Mouse (Mus musculus): ENCODE data around the gene Prdm16.

The Prdm16 gene

GRCm38 (mm10) chr4:154636721-154637311 lies at the start of gene Prdm16:
Gene Prdm16, minus strand, starts transcription at chr4:154636873.
- DNase-seq (ENCODE audit: low read depth), result no peak

GRCm38 (mm10) chr4:154683068-154683752 lies 46.5 kb upstream of the Prdm16 start:
- no peak for DNase-seq (ENCODE audit: low read depth)

GRCm38 (mm10) chr4:154682311-154682710 lies 45.6 kb upstream of the Prdm16 start:
- DNase-seq (ENCODE audit: low read depth), result no peak

GRCm38 (mm10) chr4:154675441-154676000 lies 38.8 kb upstream of the Prdm16 start:
- DNase-seq (ENCODE audit: low read depth), result no peak

GRCm38 (mm10) chr4:154674966-154675365 lies 38.3 kb upstream of the Prdm16 start:
- no peak for DNase-seq (ENCODE audit: low read depth)

DNA sequence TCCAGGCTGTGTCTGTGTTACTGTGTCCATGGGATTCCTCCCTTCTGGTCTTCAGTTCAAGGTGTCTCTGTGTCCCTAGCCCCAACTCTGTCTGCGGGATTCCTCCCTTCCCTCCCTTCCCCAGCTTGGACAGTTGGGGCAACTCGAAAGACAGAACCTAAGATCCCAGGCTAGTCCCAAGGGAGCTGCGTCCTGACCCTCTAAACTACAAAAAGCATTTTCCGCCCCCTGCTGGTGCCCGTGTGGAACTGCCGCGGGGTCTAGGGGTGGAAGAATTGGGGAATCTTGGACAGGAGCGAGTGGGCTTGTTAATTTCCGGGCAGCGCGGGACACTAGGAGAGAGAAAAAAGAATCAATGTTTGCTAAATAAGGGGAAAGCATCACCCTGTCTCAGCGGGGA lies 37.9 kb upstream of the Prdm16 start:
- peak; percentile 20 for DNase-seq (ENCODE audit: low read depth)

DNA sequence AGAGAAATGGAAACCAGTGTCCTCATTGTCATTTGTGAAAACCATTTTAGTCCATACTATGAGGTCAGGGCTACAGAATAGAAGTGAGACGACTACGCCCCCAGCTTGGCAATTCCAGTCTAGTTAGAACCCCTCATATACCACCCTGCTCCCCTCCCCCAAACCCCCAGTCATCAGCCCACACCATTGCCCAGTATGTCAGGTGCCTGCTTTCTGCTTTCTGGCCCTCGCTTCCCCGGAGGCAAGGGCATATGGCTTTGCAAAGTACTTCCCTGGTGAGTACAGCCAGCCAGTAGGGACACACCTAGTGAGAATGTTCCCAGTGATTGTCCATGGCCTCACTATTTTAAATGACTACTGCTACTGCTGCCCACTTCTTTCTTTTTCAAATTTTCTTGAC lies 37.3 kb upstream of the Prdm16 start:
- no peak for DNase-seq (ENCODE audit: low read depth)

GRCm38 (mm10) chr4:154672027-154672426 lies 35.4 kb upstream of the Prdm16 start:
- no peak for DNase-seq (ENCODE audit: low read depth)

GRCm38 (mm10) chr4:154671232-154671912 lies 34.7 kb upstream of the Prdm16 start:
- DNase-seq (ENCODE audit: low read depth), result no peak

GRCm38 (mm10) chr4:154667767-154668166 lies 31.1 kb upstream of the Prdm16 start, which contains the start of gene Actrt2:
Gene Actrt2, minus strand, starts transcription at chr4:154667867.
- no peak for DNase-seq (ENCODE audit: low read depth)

GRCm38 (mm10) chr4:154662681-154663215 lies 26.1 kb upstream of the Prdm16 start:
- no peak for DNase-seq (ENCODE audit: low read depth)

- no peak for DNase-seq (ENCODE audit: low read depth)
Observed at GRCm38 (mm10) chr4:154661256-154661655, 24.6 kb upstream of the Prdm16 start.

- no peak for DNase-seq (ENCODE audit: low read depth)
Observed at GRCm38 (mm10) chr4:154660025-154660424, 23.4 kb upstream of the Prdm16 start.

DNA sequence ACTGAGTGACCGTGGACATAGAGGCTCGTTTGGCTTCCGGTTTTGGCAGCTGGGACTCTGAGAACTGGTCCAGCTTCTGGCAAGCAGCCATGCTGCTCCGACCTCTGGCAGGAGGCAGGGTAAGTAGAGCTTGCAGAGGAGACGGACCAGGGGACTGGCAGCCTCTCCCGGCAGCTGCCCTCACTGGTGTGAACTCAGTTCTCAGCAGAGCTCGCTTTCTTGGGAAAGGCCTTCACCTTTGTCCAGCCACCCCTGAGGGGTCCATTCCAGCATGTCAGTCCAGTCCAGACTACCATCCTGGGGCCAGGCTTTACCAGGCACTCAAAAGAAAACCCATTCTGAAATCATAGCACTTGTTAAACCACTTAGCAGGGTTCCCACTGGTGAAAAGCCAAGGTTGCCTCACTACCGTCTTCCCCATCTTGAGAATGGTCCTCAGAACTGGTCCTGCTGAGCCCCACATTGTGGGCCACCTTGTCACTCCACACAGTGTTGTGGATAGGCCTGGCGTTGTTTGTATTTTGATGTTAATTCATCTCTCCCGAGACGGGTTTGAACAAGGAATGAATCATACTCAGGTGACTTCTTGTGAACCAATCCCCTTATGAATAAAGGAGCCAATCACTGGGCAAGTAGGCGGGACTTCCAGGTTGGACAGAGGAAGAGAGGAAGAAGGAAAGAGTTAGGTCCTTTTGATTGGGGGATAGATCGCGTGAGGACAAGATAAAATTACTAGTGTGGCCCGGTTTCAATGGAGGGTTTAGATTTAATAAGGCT lies 18.6 kb upstream of the Prdm16 start:
- DNase-seq (ENCODE audit: low read depth), result no peak

- DNase-seq (ENCODE audit: low read depth), result no peak
Observed at GRCm38 (mm10) chr4:154652494-154652893, 15.8 kb upstream of the Prdm16 start.

GRCm38 (mm10) chr4:154649083-154649747 lies 12.5 kb upstream of the Prdm16 start:
- no peak for DNase-seq (ENCODE audit: low read depth)

- no peak for DNase-seq (ENCODE audit: low read depth)
Observed at GRCm38 (mm10) chr4:154642496-154642895, 5.8 kb upstream of the Prdm16 start.

DNA sequence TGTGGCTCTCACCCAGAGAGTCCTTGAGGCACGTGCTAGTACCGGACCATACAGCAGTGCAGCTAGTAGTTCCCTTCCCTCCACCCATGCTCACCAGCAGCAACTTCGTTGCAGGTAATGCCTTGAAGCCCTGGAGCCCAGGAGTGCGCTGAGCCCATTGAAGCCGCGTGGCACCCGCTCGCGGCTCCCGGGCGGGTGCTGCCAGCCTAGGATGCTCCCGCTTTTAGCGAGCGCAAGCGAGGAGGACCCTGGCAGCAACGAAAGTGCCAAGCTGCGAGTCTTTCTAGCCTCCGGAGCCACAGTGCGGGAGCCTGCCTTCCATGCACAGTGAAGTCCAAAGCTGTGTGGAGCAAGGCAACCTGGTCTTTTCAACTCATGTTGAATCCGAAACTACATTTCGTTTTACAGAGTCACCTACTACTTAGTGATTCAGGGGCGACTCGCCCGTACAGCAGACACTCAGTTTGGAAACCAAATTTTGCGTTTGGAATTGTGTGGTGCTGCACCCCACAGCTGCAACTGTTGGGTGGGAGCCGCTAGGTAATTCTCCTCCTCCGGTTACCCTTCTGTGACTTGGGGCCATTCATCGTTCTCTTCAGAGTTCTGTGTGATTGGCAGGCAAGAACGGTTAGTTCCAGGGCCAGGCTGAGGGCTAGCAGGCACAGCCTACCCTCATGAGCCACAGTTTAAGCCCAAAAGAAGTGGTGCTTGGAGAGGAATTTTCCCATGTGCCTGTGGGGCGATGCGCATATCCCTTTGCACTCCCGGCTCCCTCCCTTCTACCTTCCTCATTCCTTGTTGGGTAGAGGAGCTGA lies 4.8 kb upstream of the Prdm16 start:
- no peak for DNase-seq (ENCODE audit: low read depth)

DNA sequence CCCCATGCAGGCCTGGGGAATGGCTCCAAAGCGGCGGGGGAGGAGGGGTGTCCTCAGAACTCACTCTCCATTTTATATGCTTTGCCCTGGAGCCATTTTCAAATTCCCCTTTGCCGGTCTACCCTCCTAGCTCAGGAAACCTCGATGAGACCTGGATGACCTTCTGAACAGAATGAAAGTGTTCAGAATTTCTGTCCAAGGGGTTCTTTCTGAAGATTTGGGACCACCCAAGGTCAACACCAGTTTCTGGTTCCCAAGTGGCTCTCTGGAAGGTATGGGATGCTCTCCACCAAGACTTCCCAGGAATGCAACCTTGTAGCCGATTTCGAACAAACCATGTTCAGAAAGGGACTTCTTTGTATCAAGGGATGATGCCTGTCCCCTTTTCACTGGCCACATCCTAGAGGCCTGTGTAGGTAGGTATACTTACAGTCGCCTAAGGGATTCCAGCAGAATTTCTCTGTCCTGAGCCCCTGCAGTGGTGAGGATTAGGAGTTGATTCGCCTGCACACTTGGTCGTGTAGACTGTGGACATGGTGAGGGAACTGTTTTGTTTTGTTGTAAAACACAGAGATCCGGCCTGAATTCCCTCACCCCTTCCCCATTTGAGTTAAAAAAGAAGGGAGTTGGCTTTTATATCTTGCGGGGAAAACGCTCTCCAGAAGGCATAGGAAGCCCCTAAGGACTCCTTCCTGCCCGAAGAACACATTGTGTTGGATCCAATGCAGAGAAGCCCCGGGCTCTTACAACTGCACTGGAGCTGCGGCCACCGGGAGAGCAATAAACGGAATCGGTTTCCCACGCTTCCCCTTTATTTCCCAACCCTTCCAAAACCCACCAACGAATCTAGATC lies 4.0 kb upstream of the Prdm16 start:
- DNase-seq (ENCODE audit: low read depth), result no peak

All from induced T-regulatory cell, adult 2 months (primary cell).